Mouse (Mus musculus) heart, postnatal 0 days (tissue): ENCODE data around the gene Cnih1.

Experiments
- CTCF ChIP-seq: IDR thresholded peaks from 2 replicates; pipeline ENCODE4 v1.5.1; 2016; ENCODE audit warnings: antibody characterized with exemption, control low read depth, low read depth
- EP300 ChIP-seq: IDR thresholded peaks from 2 replicates; pipeline ENCODE4 v1.6.1; 2016; ENCODE audit warnings: antibody characterized with exemption, low read depth

- TF ChIP-seq EP300 = no peak
- TF ChIP-seq CTCF = peak; percentile 23; the same call in 1 of the 2 replicates
These were observed 62.5 kb downstream of the Cnih1 start for GRCm38 (mm10) chr14:46725743-46726142.
